Mouse (Mus musculus) heart, embryonic 12.5 days (tissue): ENCODE measurements around the gene Iqcf1. TPM values are rescaled to one million over a fixed set of nuclear protein-coding genes. Genes with fewer than 3 reads are reported as not detected.

Experiments
- ATAC-seq: fragments of 200-750 bp; cut with Nextera tagmentation; 2 replicates; pipeline ENCODE4 v1.8.0; 2017; ENCODE audit warnings: moderate TSS enrichment, moderate library complexity; ENCODE audit not compliant: insufficient number of reproducible peaks, low FRiP score
- H3K27ac ChIP-seq: fragments of 300-500 bp; sonication (generic); 2 replicates; pipeline ENCODE4 v1.5.1; 2016; ENCODE audit warnings: mild to moderate bottlenecking, moderate library complexity; ENCODE audit not compliant: poor library complexity, severe bottlenecking
- H3K27me3 ChIP-seq: fragments of 300-500 bp; sonication (generic); replicated peaks from 2 replicates; pipeline ENCODE4 v1.6.1; 2016; ENCODE audit warnings: mild to moderate bottlenecking, moderate library complexity
- H3K36me3 ChIP-seq: fragments of 300-500 bp; sonication (generic); 2 replicates; pipeline ENCODE4 v1.6.1; 2016; ENCODE audit warnings: mild to moderate bottlenecking, moderate library complexity
- H3K4me1 ChIP-seq: fragments of 300-500 bp; sonication (generic); replicated peaks from 2 replicates; pipeline ENCODE4 v1.6.1; 2016; ENCODE audit warnings: mild to moderate bottlenecking
- H3K4me2 ChIP-seq: fragments of 300-500 bp; sonication (generic); 2 replicates; pipeline ENCODE4 v1.6.1; 2016; ENCODE audit warnings: mild to moderate bottlenecking, moderate library complexity
- H3K4me3 ChIP-seq: fragments of 300-500 bp; sonication (generic); 2 replicates; pipeline ENCODE4 v1.5.1; 2016; ENCODE audit warnings: mild to moderate bottlenecking
- H3K9ac ChIP-seq: fragments of 300-500 bp; sonication (generic); 2 replicates; pipeline ENCODE4 v1.6.1; 2016; ENCODE audit warnings: mild to moderate bottlenecking, moderate library complexity
- H3K9me3 ChIP-seq: fragments of 300-500 bp; sonication (generic); replicated peaks from 2 replicates; pipeline ENCODE4 v1.6.1; 2016; ENCODE audit warnings: mild to moderate bottlenecking, moderate library complexity
- WGBS: fragments of 180-500 bp; shearing (Covaris S2); methylation state at CpG from one replicate; pipeline ENCODE4 v1.1.7; 2016; 5-methylcytosine and 5-hydroxymethylcytosine counted together
- polyA plus RNA-seq: library from polyadenylated mRNA; unstranded; fragments of >200 nt; fragmentation: Nextera tagmentation; extraction: Ambion mirVana; gene quantifications from 2 replicates; pipeline ENCODE4 v1.2.1, GENCODE M21; 2016

Iqcf1 gene
- polyA plus RNA-seq, 1 experiment from 2014 or later, result not detected

GRCm38 (mm10) chr9:106534975-106535374 lies 35.2 kb downstream of the Iqcf1 start:
- peaks cover 2% of the 10 kb centered on the region; the same call in 1 of the 2 replicates for H3K9me3 ChIP-seq
- H3K9ac ChIP-seq, result no peak overlapping the region
- no peak overlapping the region for H3K4me2 ChIP-seq
- no peak overlapping the region for H3K27ac ChIP-seq
- H3K36me3 ChIP-seq, result no peaks in the 10 kb centered on the region
- no peak overlapping the region for H3K4me3 ChIP-seq
- H3K27me3 ChIP-seq, result no peaks in the 10 kb centered on the region
- no peak for ATAC-seq
- no peaks in the 10 kb centered on the region for H3K4me1 ChIP-seq
- 80% methylated on average over 11 of the region's 11 CpGs for WGBS

Other genes with a start within 250 kb of the Iqcf1 start
- gene Poc1a, start 218.9 kb upstream of the Iqcf1 start, polyA plus RNA-seq, result 27.8 and 30.0 TPM in 2 replicates
- 16.9 and 20.1 TPM in 2 replicates for gene Dusp7, start 131.3 kb upstream of the Iqcf1 start, polyA plus RNA-seq
- 608 and 648 TPM in 2 replicates for gene Rpl29, start 70.5 kb upstream of the Iqcf1 start, polyA plus RNA-seq
- 26.9 and 27.1 TPM in 2 replicates for gene Acy1, start 61.6 kb upstream of the Iqcf1 start, polyA plus RNA-seq
- gene Abhd14b, start 52.5 kb upstream of the Iqcf1 start, polyA plus RNA-seq, result 4.8 and 5.1 TPM in 2 replicates
- gene Abhd14a, start 52.3 kb upstream of the Iqcf1 start, polyA plus RNA-seq, result 39.7 and 44.4 TPM in 2 replicates
- 96.9 and 109 TPM in 2 replicates for gene Pcbp4, start 46.7 kb upstream of the Iqcf1 start, polyA plus RNA-seq
- 0.41 and 0.46 TPM in 2 replicates for gene Gpr62, start 34.0 kb upstream of the Iqcf1 start, polyA plus RNA-seq
- 32.5 and 34.5 TPM in 2 replicates for gene Rrp9, start 24.0 kb upstream of the Iqcf1 start, polyA plus RNA-seq
- 1.0 and 1.6 TPM in 2 replicates for gene Parp3, start 23.0 kb upstream of the Iqcf1 start, polyA plus RNA-seq
- not detected in 2 replicates for gene Iqcf5, start 14.6 kb downstream of the Iqcf1 start, polyA plus RNA-seq
- gene Iqcf3, start 61.7 kb downstream of the Iqcf1 start, polyA plus RNA-seq, result not detected in 2 replicates
- not detected in 2 replicates for gene Iqcf4, start 71.0 kb downstream of the Iqcf1 start, polyA plus RNA-seq
- gene Iqcf6, start 126.6 kb downstream of the Iqcf1 start, polyA plus RNA-seq, result not detected in 2 replicates
- not detected in 2 replicates for gene Grm2, start 156.1 kb downstream of the Iqcf1 start, polyA plus RNA-seq
- gene Tex264, start 186.0 kb downstream of the Iqcf1 start, polyA plus RNA-seq, result 37.3 and 39.4 TPM in 2 replicates